Mouse (Mus musculus) heart, adult 2 months (tissue): Measurements from ENCODE around the gene Cst6. TPM values are rescaled to one million over a fixed set of nuclear protein-coding genes. Genes with fewer than 3 reads are reported as not detected.
A peak's percentile ranks its signal among the peaks of the same experiment; 100 is the strongest.

Experiments
- DNase-seq, 2 experiments: peaks; one replicate each; pipeline ENCODE4 v3.0.0; 2021
- H3K27ac ChIP-seq: fragments of 200-600 bp; 2 replicates; pipeline ENCODE4 v1.8.1; 2022
- H3K27me3 ChIP-seq: fragments of 200-500 bp; 2 replicates; pipeline ENCODE4 v1.6.1; 2012; ENCODE audit warnings: mild to moderate bottlenecking, low read length, inconsistent platforms, mixed read lengths; ENCODE audit not compliant: control insufficient read depth, insufficient read depth
- H3K36me3 ChIP-seq: fragments of 200-500 bp; 2 replicates; pipeline ENCODE4 v1.6.1; 2012; ENCODE audit warnings: low read length, inconsistent platforms; ENCODE audit not compliant: control insufficient read depth, insufficient read depth
- H3K4me1 ChIP-seq: fragments of 200-500 bp; 2 replicates; pipeline ENCODE4 v1.6.1; 2011; ENCODE audit warnings: low read length; ENCODE audit not compliant: control insufficient read depth, insufficient read depth
- H3K4me3 ChIP-seq: fragments of 200-600 bp; 2 replicates; pipeline ENCODE4 v1.8.1; 2022
- H3K79me2 ChIP-seq: fragments of 200-500 bp; replicated peaks from 2 replicates; pipeline ENCODE4 v1.6.1; 2012; ENCODE audit warnings: mild to moderate bottlenecking, inconsistent platforms, low read length, moderate library complexity, mixed read lengths; ENCODE audit not compliant: control insufficient read depth, insufficient read depth
- H3K9ac ChIP-seq: fragments of 200-500 bp; 2 replicates; pipeline ENCODE4 v1.6.1; 2012; ENCODE audit warnings: low read depth, mild to moderate bottlenecking, control low read depth, inconsistent platforms, low read length, mixed read lengths
- CTCF ChIP-seq: fragments of 200-600 bp; IDR thresholded peaks from 2 replicates; pipeline ENCODE4 v1.8.1; 2022; ENCODE audit warnings: antibody characterized with exemption, mild to moderate bottlenecking, moderate library complexity
- EP300 ChIP-seq: fragments of 200-500 bp; IDR thresholded peaks from 2 replicates; pipeline ENCODE4 v1.6.1; 2011; ENCODE audit warnings: low read depth, low read length, control low read depth; ENCODE audit not compliant: insufficient read depth
- POLR2A ChIP-seq: fragments of 200-500 bp; IDR thresholded peaks from 2 replicates; pipeline ENCODE4 v1.6.1; 2011; ENCODE audit warnings: mild to moderate bottlenecking, low read depth, low read length, control low read depth; ENCODE audit not compliant: insufficient read depth
- WGBS: fragments of 180-500 bp; shearing (Covaris S2); methylation state at CpG from one replicate; pipeline ENCODE4 v1.1.7; 2018; 5-methylcytosine and 5-hydroxymethylcytosine counted together
- intact Hi-C: fragments of 180-260 bp; cut with DNase I; formaldehyde crosslinking; loops from one replicate; pipeline ENCODE4 v1.15.1; 2025
- polyA plus RNA-seq: library from polyadenylated mRNA; depleted of rRNA; stranded (reverse); fragments of >200 nt; gene quantifications from 2 replicates; pipeline ENCODE4 v1.2.3, GENCODE M21; 2012
- total RNA-seq, 2 experiments: library from RNA; stranded (reverse); gene quantifications; 2 replicates each; pipeline ENCODE4 v1.2.3; 2021

Gene Cst6
- total and polyA plus RNA-seq, 3 experiments, result 10.4 to 16.8 (median 10.9) TPM

DNA sequence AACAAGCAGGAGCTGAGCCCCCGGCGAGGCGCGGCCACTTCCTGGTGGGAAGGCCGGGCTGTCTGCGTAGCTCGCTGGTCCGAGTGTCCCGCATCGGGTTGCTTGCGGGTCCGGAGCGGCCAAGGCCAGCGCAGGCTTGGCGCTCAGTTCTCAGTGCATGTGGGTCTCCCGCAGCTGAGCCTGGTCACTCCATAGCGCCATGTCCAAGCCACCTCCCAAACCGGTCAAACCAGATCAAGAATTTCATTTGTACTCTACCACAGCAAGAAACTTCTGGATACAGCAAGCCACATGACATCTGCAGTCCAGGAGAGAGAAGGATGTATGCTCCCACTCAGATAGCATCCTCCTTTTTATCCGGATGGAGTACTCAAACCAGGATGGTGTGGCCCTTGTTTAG is 21.4 kb downstream of the Cst6 start:
- WGBS, result 79% methylated on average over 19 of the region's 19 CpGs
- no peak overlapping the region for H3K9ac ChIP-seq
- no peaks in the 10 kb centered on the region for H3K27me3 ChIP-seq
- DNase-seq, result no peak
- no peaks in the 10 kb centered on the region for H3K36me3 ChIP-seq
- no peak overlapping the region for H3K27ac ChIP-seq
- H3K4me1 ChIP-seq, result no peaks in the 10 kb centered on the region
- no peak overlapping the region for H3K4me3 ChIP-seq
- intact Hi-C loops, result no loop called here
- no peaks in the 10 kb centered on the region for H3K79me2 ChIP-seq
- TF ChIP-seq EP300 (no peak), POLR2A (no peak), CTCF (no peak)

DNA sequence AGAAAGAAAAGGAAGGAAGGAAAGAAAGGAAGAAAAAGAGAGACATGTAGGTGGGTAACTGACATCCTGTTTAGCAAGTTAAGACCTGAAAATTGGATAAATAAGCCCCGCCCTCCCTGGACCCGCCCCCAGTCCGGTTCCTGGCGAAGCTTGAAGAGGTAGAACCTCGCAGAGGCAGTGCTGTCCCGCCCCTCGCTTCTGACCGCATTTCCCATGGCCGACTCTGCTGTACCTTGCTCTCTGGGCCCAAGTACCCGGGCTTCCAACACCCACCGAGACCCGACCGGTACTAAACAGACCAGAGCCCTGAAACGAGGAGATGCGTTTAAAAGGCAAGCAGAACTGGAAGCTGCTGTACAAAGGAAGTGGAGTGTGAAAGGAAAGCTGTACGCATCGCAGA is 25.6 kb downstream of the Cst6 start:
- Histone ChIP-seq H3K79me2 (no peaks in the 10 kb centered on the region), H3K4me3 (no peak overlapping the region), H3K27ac (no peak overlapping the region), H3K4me1 (no peaks in the 10 kb centered on the region), H3K36me3 (no peaks in the 10 kb centered on the region), H3K27me3 (no peaks in the 10 kb centered on the region), H3K9ac (no peak overlapping the region)
- intact Hi-C loops, result no loop called here
- DNase-seq, result no peak
- TF ChIP-seq EP300 (no peak), CTCF (no peak), POLR2A (no peak)
- 43% methylated on average over 17 of the region's 17 CpGs for WGBS

GRCm38 (mm10) chr19:5313189-5313588 is 36.2 kb downstream of the Cst6 start:
- Histone ChIP-seq H3K27me3 (no peaks in the 10 kb centered on the region), H3K4me1 (no peaks in the 10 kb centered on the region), H3K4me3 (no peak overlapping the region), H3K36me3 (no peaks in the 10 kb centered on the region), H3K79me2 (no peaks in the 10 kb centered on the region), H3K9ac (no peak overlapping the region), H3K27ac (no peak overlapping the region)
- 84% methylated on average over 8 of the region's 8 CpGs for WGBS
- DNase-seq, result no peak
- intact Hi-C loops, result no loop called here
- TF ChIP-seq EP300, result no peak
- no peak for TF ChIP-seq CTCF
- TF ChIP-seq POLR2A, result no peak

GRCm38 (mm10) chr19:5309025-5309424 is 40.3 kb downstream of the Cst6 start:
- Histone ChIP-seq H3K36me3 (no peaks in the 10 kb centered on the region), H3K4me1 (no peaks in the 10 kb centered on the region), H3K27ac (no peak overlapping the region), H3K27me3 (no peaks in the 10 kb centered on the region), H3K9ac (no peak overlapping the region), H3K79me2 (no peaks in the 10 kb centered on the region), H3K4me3 (no peak overlapping the region)
- 80% methylated on average over 7 of the region's 7 CpGs for WGBS
- intact Hi-C loops, result no loop called here
- no peak for DNase-seq
- TF ChIP-seq CTCF (no peak), EP300 (no peak)

GRCm38 (mm10) chr19:5306968-5307734 is 42.2 kb downstream of the Cst6 start:
- Histone ChIP-seq H3K4me1 (no peaks in the 10 kb centered on the region), H3K79me2 (no peaks in the 10 kb centered on the region), H3K36me3 (no peaks in the 10 kb centered on the region), H3K27me3 (no peaks in the 10 kb centered on the region), H3K4me3 (peak overlapping the region; percentile 35; the same call in 1 of the 2 replicates), H3K9ac (peak overlapping the region; percentile 54), H3K27ac (no peak overlapping the region)
- no peak for TF ChIP-seq POLR2A
- peak; percentile 26; the same call in 1 of the 2 replicates for TF ChIP-seq CTCF
- peak in 1 of 2 experiments; percentile 31 for DNase-seq
- 40% methylated on average over 98 of the region's 98 CpGs for WGBS
- intact Hi-C loops, result no loop called here

- 76% methylated on average over 6 of the region's 6 CpGs for WGBS
- no peaks in the 10 kb centered on the region for H3K79me2 ChIP-seq
- TF ChIP-seq EP300 (no peak), CTCF (peak; percentile 48), POLR2A (no peak)
- H3K27me3 ChIP-seq, result no peaks in the 10 kb centered on the region
- intact Hi-C loops, result no loop called here
- H3K4me1 ChIP-seq, result no peaks in the 10 kb centered on the region
- no peak overlapping the region for H3K27ac ChIP-seq
- H3K9ac ChIP-seq, result no peak overlapping the region
- H3K36me3 ChIP-seq, result no peaks in the 10 kb centered on the region
- H3K4me3 ChIP-seq, result no peak overlapping the region
- DNase-seq, result no peak
Observed at GRCm38 (mm10) chr19:5306279-5306678, 43.1 kb downstream of the Cst6 start.
